Mouse (Mus musculus) right cerebral cortex, postnatal 36 days (tissue): Measurements from ENCODE around the gene Slc41a1.

Source experiments
- DNase-seq, 2 experiments: peaks; one replicate each; pipeline ENCODE4 v3.0.0; 2022; ENCODE audit warnings: low spot score in 2 of 2, mixed read lengths in 1 of 2

The Slc41a1 gene

GRCm38 (mm10) chr1:131827787-131828258, 530 bp downstream of the Slc41a1 start:
- peak; percentile 91 to 92 for DNase-seq

GRCm38 (mm10) chr1:131828297-131829126, 1.2 kb downstream of the Slc41a1 start:
- no peak for DNase-seq

GRCm38 (mm10) chr1:131829279-131829678, 2.0 kb downstream of the Slc41a1 start:
- no peak for DNase-seq

- DNase-seq: no peak
These were observed 3.3 kb downstream of the Slc41a1 start for GRCm38 (mm10) chr1:131830561-131830960.

GRCm38 (mm10) chr1:131830971-131831641, 3.8 kb downstream of the Slc41a1 start:
- no peak for DNase-seq

GRCm38 (mm10) chr1:131837035-131837434, 9.7 kb downstream of the Slc41a1 start:
- no peak for DNase-seq

- no peak for DNase-seq
These were observed 11.2 kb downstream of the Slc41a1 start for GRCm38 (mm10) chr1:131838542-131838941.

- DNase-seq: no peak
These were observed 12.0 kb downstream of the Slc41a1 start for GRCm38 (mm10) chr1:131839279-131839678.

- no peak for DNase-seq
These were observed 14.9 kb downstream of the Slc41a1 start for GRCm38 (mm10) chr1:131842221-131842620.

GRCm38 (mm10) chr1:131843758-131844157, 16.5 kb downstream of the Slc41a1 start:
- DNase-seq: no peak

- no peak for DNase-seq
These were observed 17.6 kb downstream of the Slc41a1 start for GRCm38 (mm10) chr1:131844883-131845282.

- DNase-seq: peak in 1 of 2 experiments; percentile 39
These were observed 19.0 kb downstream of the Slc41a1 start for GRCm38 (mm10) chr1:131846255-131846654.

- no peak for DNase-seq
These were observed 34.5 kb downstream of the Slc41a1 start for GRCm38 (mm10) chr1:131861811-131862210.

GRCm38 (mm10) chr1:131865596-131865995, 38.3 kb downstream of the Slc41a1 start:
- DNase-seq: no peak

- DNase-seq: no peak
These were observed 39.2 kb downstream of the Slc41a1 start for GRCm38 (mm10) chr1:131866304-131866999.

- DNase-seq: peak; percentile 86 to 87
These were observed 40.0 kb downstream of the Slc41a1 start, which contains the start of gene Rab29 for GRCm38 (mm10) chr1:131867093-131867945. TSS of gene Rab29 (plus strand) at chr1:131867224.

- DNase-seq: no peak
These were observed 40.6 kb downstream of the Slc41a1 start for GRCm38 (mm10) chr1:131867946-131868290.

- DNase-seq: no peak
These were observed 42.3 kb downstream of the Slc41a1 start for GRCm38 (mm10) chr1:131869561-131869960.

GRCm38 (mm10) chr1:131872856-131873255, 45.6 kb downstream of the Slc41a1 start:
- no peak for DNase-seq

- no peak for DNase-seq
These were observed 52.5 kb downstream of the Slc41a1 start for GRCm38 (mm10) chr1:131879816-131880215.

GRCm38 (mm10) chr1:131882787-131883186, 55.5 kb downstream of the Slc41a1 start:
- no peak for DNase-seq
